Mouse (Mus musculus): ENCODE measurements around the gene Eprs.

The Eprs gene

GRCm38 (mm10) chr1:185452461-185452860 is 89.6 kb downstream of the Eprs start:
- DNase-seq: no peak

GRCm38 (mm10) chr1:185454144-185454543 is 91.3 kb downstream of the Eprs start:
- DNase-seq: no peak

- DNase-seq: peak; percentile 7 to 28
Measured at GRCm38 (mm10) chr1:185454575-185454954, 91.7 kb downstream of the Eprs start, which contains the start of gene Slc30a10. Gene Slc30a10 (plus strand): TSS chr1:185454848.

- DNase-seq: peak in 1 of 2 experiments; percentile 26
Measured at GRCm38 (mm10) chr1:185454955-185455701, 92.3 kb downstream of the Eprs start.

GRCm38 (mm10) chr1:185456327-185456726 is 93.5 kb downstream of the Eprs start:
- no peak for DNase-seq

- no peak for DNase-seq
Measured at GRCm38 (mm10) chr1:185460096-185460495, 97.3 kb downstream of the Eprs start.

GRCm38 (mm10) chr1:185462889-185463288 is 100.0 kb downstream of the Eprs start:
- no peak for DNase-seq

- DNase-seq: no peak
Measured at GRCm38 (mm10) chr1:185469551-185470021, 106.7 kb downstream of the Eprs start.

- no peak for DNase-seq
Measured at GRCm38 (mm10) chr1:185472025-185472720, 109.3 kb downstream of the Eprs start.

GRCm38 (mm10) chr1:185472730-185473129 is 109.9 kb downstream of the Eprs start:
- DNase-seq: no peak

GRCm38 (mm10) chr1:185473437-185473836 is 110.6 kb downstream of the Eprs start:
- DNase-seq: no peak
